Mouse (Mus musculus) testis, adult 2 months (tissue): ENCODE measurements at regions not wholly inside any gene's neighbourhood (a gene's known extent, or its start where the extent isn't known, plus 50 kb on each side); places are given as distances from the start of the nearest gene placed in this dataset.

Experiments
- CTCF ChIP-seq: fragments of 200-500 bp; IDR thresholded peaks from 2 replicates; pipeline ENCODE4 v1.5.1; 2012; ENCODE audit warnings: low read depth, mild to moderate bottlenecking, inconsistent platforms, low read length, moderate library complexity; ENCODE audit not compliant: control insufficient read depth, insufficient read depth, insufficient replicate concordance
- POLR2A ChIP-seq: fragments of 200-500 bp; IDR thresholded peaks from 2 replicates; pipeline ENCODE4 v1.6.1; 2012; ENCODE audit warnings: low read depth, mild to moderate bottlenecking, inconsistent platforms, low read length, moderate library complexity; ENCODE audit not compliant: control insufficient read depth

DNA sequence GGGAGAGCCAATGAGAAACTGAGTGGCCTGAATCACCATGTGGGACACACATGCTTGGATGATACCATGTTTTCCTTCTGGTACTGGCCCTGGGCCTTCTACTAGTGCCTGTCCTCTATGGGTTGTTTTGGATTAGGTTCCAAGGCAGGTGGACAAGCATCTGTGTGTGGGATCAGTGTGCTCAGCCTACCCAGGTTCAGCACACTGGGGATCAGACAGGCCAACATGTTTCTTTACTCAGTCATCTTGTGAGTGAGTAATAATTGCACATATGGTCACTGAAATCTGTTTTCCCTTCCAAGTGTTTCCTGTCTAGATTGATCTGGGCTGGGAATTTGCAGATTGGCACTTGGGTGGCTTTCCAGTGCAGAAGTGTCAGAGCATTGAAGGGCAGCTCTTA lies 346.6 kb upstream of the Tmc3 start:
- no peak for TF ChIP-seq CTCF
- TF ChIP-seq POLR2A = no peak
